Comparison of ENCODE assay signal across 8 mouse cellular contexts in genomic region chr6:52005616-52005962, GRCm38 (mm10). TPM values are rescaled to one million over a fixed set of nuclear protein-coding genes. Genes with fewer than 3 reads are reported as not detected.
DNase-seq lines count a peak whose midpoint lies in the region; ATAC-seq and TF ChIP-seq lines count a peak whose summit lies in the region.
"Had no signal": no experiment of that assay in that cellular context is flagged by ENCODE, and none has a peak within 500 bp of the region (broad histone marks: within the 10 kb centered on the region; RNA-seq: fewer than 3 reads in every experiment).

No protein-coding gene starts in this region.

- TF ChIP-seq POLR2A in kidney, adult 2 months (IDR thresholded peaks at IDR 0.05; ENCODE audit: low read depth, low read length) = no peak

- H3K27ac ChIP-seq in kidney, adult 2 months (ENCODE audit: insufficient read depth, low read depth, low read length) = peak overlapping the region; percentile 71; the same call in 1 of the 2 replicates
- H3K27ac ChIP-seq in brown adipose tissue, adult 24 weeks (replicated peaks; ENCODE audit: low read depth, low read length) = peak overlapping the region; percentile 86
- H3K27ac ChIP-seq in liver, embryonic 15.5 days (replicated peaks) = no peak overlapping the region

- H3K4me3 ChIP-seq in kidney, adult 2 months (ENCODE audit: insufficient read depth, low read depth, low read length) = no peak overlapping the region
- H3K4me3 ChIP-seq in E14TG2a.4 (replicated peaks; ENCODE audit: low read length) = peak overlapping the region; percentile 85
- peak overlapping the region; percentile 61 for H3K4me3 ChIP-seq in brown adipose tissue, adult 24 weeks (ENCODE audit: insufficient read depth, low read depth, low read length)
- H3K4me3 ChIP-seq in liver, embryonic 15.5 days (replicated peaks) = no peak overlapping the region

- 0 out of 2 replicates have a peak overlapping the region, but pooled peaks have one; percentile 29 for H3K4me2 ChIP-seq in liver, embryonic 15.5 days

- H3K9me3 ChIP-seq in E14TG2a.4 (ENCODE audit: low read length) = no peaks in the 10 kb centered on the region
- H3K9me3 ChIP-seq in liver, embryonic 15.5 days (replicated peaks) = no peaks in the 10 kb centered on the region

- TF ChIP-seq CTCF in kidney, adult 2 months (conservative IDR thresholded peaks at IDR 0.05; ENCODE audit: insufficient read depth, insufficient read length, low read depth, low read length) = no peak
- TF ChIP-seq CTCF in E14TG2a.4 (conservative IDR thresholded peaks at IDR 0.05; ENCODE audit: low read length) = no peak

- H3K27me3 ChIP-seq in kidney, adult 2 months (replicated peaks; ENCODE audit: control insufficient read depth, insufficient read depth, low read length) = no peaks in the 10 kb centered on the region
- H3K27me3 ChIP-seq in E14TG2a.4 (ENCODE audit: insufficient read depth, low read length) = no peaks in the 10 kb centered on the region
- peaks cover 58% of the 10 kb centered on the region for H3K27me3 ChIP-seq in liver, embryonic 15.5 days

- ATAC-seq in liver, embryonic 15.5 days (ENCODE audit: insufficient read depth) = no peak

- peaks cover 3% of the 10 kb centered on the region; the same call in 1 of the 2 replicates for H3K4me1 ChIP-seq in kidney, adult 2 months (ENCODE audit: control insufficient read depth, insufficient read depth, low read length)
- H3K4me1 ChIP-seq in E14TG2a.4 (replicated peaks; ENCODE audit: low read depth, low read length) = peaks cover 69% of the 10 kb centered on the region
- H3K4me1 ChIP-seq in brown adipose tissue, adult 24 weeks (ENCODE audit: control insufficient read depth, insufficient read depth, insufficient read length, low read length) = no peaks in the 10 kb centered on the region; the same call in none of the 2 replicates
- 0 out of 2 replicates have a peak, but pooled peaks cover 7% of the 10 kb centered on the region for H3K4me1 ChIP-seq in liver, embryonic 15.5 days (replicated peaks)

- DNase-seq in kidney, adult 2 months = no peak
- no peak for DNase-seq in kidney, postnatal 10 days
- DNase-seq in right cerebral cortex, postnatal 10 days (ENCODE audit: low spot score in 2 of 2) = no peak
- DNase-seq in cerebellum, postnatal 10 days = no peak
- DNase-seq: right cerebral cortex, postnatal 14 days had no signal

- H3K9ac ChIP-seq in liver, embryonic 15.5 days = no peak overlapping the region

- no peaks in the 10 kb centered on the region for H3K36me3 ChIP-seq in kidney, adult 2 months (ENCODE audit: control insufficient read depth, insufficient read depth, low read length)
- H3K36me3 ChIP-seq in E14TG2a.4 (ENCODE audit: insufficient read depth, low read length) = no peaks in the 10 kb centered on the region
- no peaks in the 10 kb centered on the region for H3K36me3 ChIP-seq in liver, embryonic 15.5 days (replicated peaks)

- WGBS in kidney, adult 2 months = 68% methylated on average over 8 of the region's 8 CpGs
- 19% methylated on average over 8 of the region's 8 CpGs for WGBS in liver, embryonic 15.5 days (ENCODE audit: insufficient replicate concordance)

RNA-seq across cellular contexts. Expression of gene Skap2, which starts 6.8 kb away (rescaled TPM):
- 12.4 and 22.2 TPM in 2 replicates for polyA plus RNA-seq in kidney, adult 2 months (2012; rRNA removed)
- 55.2 and 82.3 TPM in 2 replicates for polyA plus RNA-seq in brown adipose tissue, adult 24 weeks (2012; ENCODE audit: insufficient read depth, insufficient read length, missing spikeins)
- polyA plus RNA-seq in liver, embryonic 15.5 days (2015; fragmentation: Nextera tagmentation; extraction: Ambion mirVana) = 16.6 and 19.1 TPM in 2 replicates

Comparison
In these comparisons a context has a peak if more than half of its experiments do, and no peak if none do; other contexts are left out.
1. H3K4me3 ChIP-seq: peak in E14TG2a.4 (single experiment) and brown adipose tissue, adult 24 weeks (single experiment); none in kidney, adult 2 months (single experiment) and liver, embryonic 15.5 days (single experiment).